Mouse (Mus musculus) induced T-regulatory cell, adult 2 months (primary cell): ENCODE results near the gene Chrnb2.

ENCODE experiments used
- DNase-seq: peaks from one replicate; pipeline ENCODE4 v3.0.0-alpha.2; 2012; ENCODE audit warnings: low read depth

The Chrnb2 gene

GRCm38 (mm10) chr3:89714359-89715206 is 49.8 kb downstream of the Chrnb2 start, which contains the start of gene Adar:
Adar (plus strand) TSS chr3:89715022.
- peak; percentile 90 for DNase-seq

DNA sequence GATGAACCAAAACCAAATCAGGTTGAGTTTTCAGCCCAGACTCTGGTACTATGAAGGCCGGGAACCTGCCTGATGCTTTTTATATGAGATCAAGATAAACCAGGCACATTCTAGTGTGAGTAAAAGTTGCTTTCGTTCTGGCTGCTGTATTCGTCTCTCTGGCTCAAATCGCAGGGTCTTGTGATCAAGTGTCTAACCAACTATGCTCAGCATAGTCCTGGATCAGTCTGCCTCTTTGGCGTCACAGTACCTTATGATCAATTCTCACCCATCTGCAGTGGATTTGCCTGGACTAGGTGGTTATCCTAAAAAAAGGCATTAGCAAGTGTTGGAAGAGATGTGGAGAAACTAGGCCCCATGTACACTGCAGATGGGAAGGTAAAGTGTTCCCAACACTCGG is 60.4 kb downstream of the Chrnb2 start:
- no peak for DNase-seq

GRCm38 (mm10) chr3:89703596-89703995 is 60.8 kb downstream of the Chrnb2 start:
- DNase-seq: no peak

- peak; percentile 20 for DNase-seq
Observed at GRCm38 (mm10) chr3:89700461-89700860, 64.0 kb downstream of the Chrnb2 start.

GRCm38 (mm10) chr3:89698958-89699357 is 65.5 kb downstream of the Chrnb2 start:
- DNase-seq: no peak
